Mouse (Mus musculus): ENCODE results near the gene Maats1. TPM values are rescaled to one million over a fixed set of nuclear protein-coding genes. Genes with fewer than 3 reads are reported as not detected.

Gene Maats1
- polyA plus RNA-seq, 1 experiment from 2014 or later, result 0.06 TPM

DNA sequence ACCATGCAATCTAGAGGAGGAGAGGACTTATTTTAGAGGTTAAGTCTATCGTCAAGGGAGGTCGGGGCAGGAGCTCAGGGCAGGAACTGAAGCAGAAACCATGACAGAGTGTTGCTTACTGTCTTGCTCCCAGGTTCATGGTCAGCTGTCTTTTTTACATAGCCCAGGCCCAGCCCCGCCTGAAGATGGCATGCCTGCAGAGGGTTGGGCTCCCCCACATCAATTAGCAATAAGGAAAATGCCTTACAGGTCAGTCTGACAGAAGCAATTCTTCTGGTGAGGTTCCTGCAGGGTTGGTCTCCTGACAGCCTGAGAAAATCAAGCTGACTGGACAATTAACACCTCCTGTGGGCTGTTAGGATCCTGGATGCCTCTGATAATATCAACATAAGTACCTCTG is 70.3 kb downstream of the Maats1 start:
- Histone ChIP-seq H3K9ac (replicated peaks) (no peak overlapping the region), H3K4me1 (replicated peaks) (no peaks in the 10 kb centered on the region), H3K27ac (no peak overlapping the region), H3K27me3 (no peaks in the 10 kb centered on the region), H3K9me3 (no peaks in the 10 kb centered on the region), H3K4me2 (no peak overlapping the region), H3K4me3 (replicated peaks) (no peak overlapping the region), H3K36me3 (no peaks in the 10 kb centered on the region)
- ATAC-seq (ENCODE audit: insufficient number of reproducible peaks, insufficient read depth, low FRiP score, low TSS enrichment, low read depth), result no peak
- 51% methylated on average over 3 of the region's 3 CpGs for WGBS

DNA sequence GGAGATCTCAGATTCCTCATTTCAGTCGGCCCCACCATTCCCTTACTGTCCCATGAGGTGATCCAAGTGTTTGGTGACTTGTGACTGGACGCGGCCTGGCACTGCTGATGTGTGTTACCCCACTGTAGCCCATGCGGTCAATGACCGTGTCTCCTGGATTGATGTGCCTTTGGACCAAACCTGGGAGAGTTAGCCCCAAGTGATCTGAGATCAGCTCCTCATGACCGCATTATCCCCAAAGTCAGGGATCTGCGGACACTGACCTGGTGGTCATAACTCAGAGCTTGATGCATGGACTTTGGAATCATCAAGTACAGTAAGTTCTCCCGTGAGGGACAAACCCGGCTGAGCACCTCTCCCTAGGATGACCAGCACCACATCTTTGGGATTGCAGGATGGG is 86.0 kb downstream of the Maats1 start:
- no peak for ATAC-seq (ENCODE audit: insufficient number of reproducible peaks, insufficient read depth, low FRiP score, low TSS enrichment, low read depth)
- Histone ChIP-seq H3K36me3 (no peaks in the 10 kb centered on the region), H3K4me2 (no peak overlapping the region), H3K27me3 (no peaks in the 10 kb centered on the region), H3K4me1 (replicated peaks) (no peaks in the 10 kb centered on the region), H3K9me3 (no peaks in the 10 kb centered on the region), H3K27ac (no peak overlapping the region), H3K4me3 (replicated peaks) (no peak overlapping the region), H3K9ac (replicated peaks) (no peak overlapping the region)
- WGBS, result 91% methylated on average over 9 of the region's 9 CpGs

GRCm38 (mm10) chr16:38255107-38255506 is 86.8 kb downstream of the Maats1 start:
- no peak overlapping the region for H3K9ac ChIP-seq (replicated peaks)
- H3K4me3 ChIP-seq (replicated peaks), result no peak overlapping the region
- ATAC-seq (ENCODE audit: insufficient number of reproducible peaks, insufficient read depth, low FRiP score, low TSS enrichment, low read depth), result no peak
- no peak overlapping the region for H3K27ac ChIP-seq
- WGBS, result 82% methylated on average over 4 of the region's 4 CpGs
- H3K27me3 ChIP-seq, result no peaks in the 10 kb centered on the region
- H3K9me3 ChIP-seq, result no peaks in the 10 kb centered on the region
- no peaks in the 10 kb centered on the region for H3K4me1 ChIP-seq (replicated peaks)
- no peak overlapping the region for H3K4me2 ChIP-seq
- no peaks in the 10 kb centered on the region for H3K36me3 ChIP-seq

- H3K9me3 ChIP-seq, result no peaks in the 10 kb centered on the region
- no peak; the same call in 1 of the 2 replicates for ATAC-seq (ENCODE audit: insufficient number of reproducible peaks, insufficient read depth, low FRiP score, low TSS enrichment, low read depth)
- H3K9ac ChIP-seq (replicated peaks), result no peak overlapping the region
- no peaks in the 10 kb centered on the region for H3K27me3 ChIP-seq
- peaks cover 3% of the 10 kb centered on the region for H3K4me1 ChIP-seq (replicated peaks)
- no peak overlapping the region for H3K4me3 ChIP-seq (replicated peaks)
- no peaks in the 10 kb centered on the region for H3K36me3 ChIP-seq
- WGBS, result 85% methylated on average over 14 of the region's 14 CpGs
- no peak overlapping the region for H3K27ac ChIP-seq
- H3K4me2 ChIP-seq, result no peak overlapping the region
These were observed 87.9 kb downstream of the Maats1 start for GRCm38 (mm10) chr16:38254001-38254400.

DNA sequence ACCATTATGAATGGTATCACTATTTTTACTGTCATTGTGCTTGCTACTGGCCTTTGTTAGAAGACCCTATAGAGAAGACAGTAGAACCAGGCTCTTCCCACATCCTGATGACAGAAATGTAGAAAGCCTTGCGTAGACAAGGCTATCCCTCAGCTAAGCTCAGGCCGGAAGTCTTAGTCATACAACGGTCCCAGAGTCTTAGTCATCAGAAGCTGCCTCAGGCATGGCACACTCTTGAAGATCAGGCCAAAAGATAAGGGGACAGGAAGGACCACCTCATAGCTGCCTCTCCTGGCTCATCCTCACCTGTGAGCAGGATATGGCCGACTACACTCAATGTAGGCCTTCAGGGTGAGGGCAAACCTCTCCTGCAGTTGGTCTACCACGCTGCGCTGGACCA is 91.5 kb downstream of the Maats1 start:
- H3K27me3 ChIP-seq, result no peaks in the 10 kb centered on the region
- 89% methylated on average over 6 of the region's 6 CpGs for WGBS
- no peaks in the 10 kb centered on the region for H3K36me3 ChIP-seq
- H3K27ac ChIP-seq, result no peak overlapping the region
- ATAC-seq (ENCODE audit: insufficient number of reproducible peaks, insufficient read depth, low FRiP score, low TSS enrichment, low read depth), result no peak
- no peaks in the 10 kb centered on the region for H3K9me3 ChIP-seq
- H3K9ac ChIP-seq (replicated peaks), result no peak overlapping the region
- no peak overlapping the region for H3K4me3 ChIP-seq (replicated peaks)
- peaks cover 21% of the 10 kb centered on the region for H3K4me1 ChIP-seq (replicated peaks)
- no peak overlapping the region for H3K4me2 ChIP-seq

DNA sequence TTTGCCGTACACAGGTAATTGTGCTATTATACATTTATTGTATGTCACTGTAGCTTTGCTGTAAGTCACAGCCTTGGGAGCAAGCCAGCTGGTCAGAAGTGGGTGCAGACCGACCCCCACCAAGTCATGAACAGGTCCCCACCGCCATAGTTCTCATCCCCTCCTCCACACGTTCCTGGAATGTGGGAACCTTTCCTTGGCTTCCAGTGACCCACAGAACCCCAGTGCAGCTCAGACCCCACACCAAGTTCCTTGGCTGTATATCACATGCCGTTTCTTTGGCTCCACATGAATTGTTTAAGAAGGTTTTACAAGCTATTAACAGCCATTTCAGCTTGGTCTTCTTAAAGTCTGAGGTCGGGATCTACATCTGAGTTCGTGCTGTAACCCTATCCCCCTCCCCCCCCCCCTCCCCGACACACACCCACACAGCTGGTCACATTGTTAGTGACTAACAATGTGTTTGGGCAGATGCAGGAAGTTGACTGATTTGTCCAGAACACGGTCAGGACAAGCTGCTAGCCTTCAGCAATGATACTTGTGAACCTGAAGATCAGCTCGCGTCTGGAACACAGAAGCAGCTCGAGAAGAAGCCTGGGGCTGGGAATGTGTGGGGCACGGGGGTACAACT is 93.5 kb downstream of the Maats1 start:
- H3K36me3 ChIP-seq, result no peaks in the 10 kb centered on the region
- ATAC-seq (ENCODE audit: insufficient number of reproducible peaks, insufficient read depth, low FRiP score, low TSS enrichment, low read depth), result peak; percentile 73
- no peaks in the 10 kb centered on the region for H3K27me3 ChIP-seq
- H3K9me3 ChIP-seq, result no peaks in the 10 kb centered on the region
- peak overlapping the region; percentile 41 for H3K4me2 ChIP-seq
- H3K4me3 ChIP-seq (replicated peaks), result no peak overlapping the region
- H3K4me1 ChIP-seq (replicated peaks), result peaks cover 21% of the 10 kb centered on the region
- H3K27ac ChIP-seq, result peak overlapping the region; percentile 41; the same call in 1 of the 2 replicates
- 15% methylated on average over 13 of the region's 13 CpGs for whole genome bisulfite sequencing
- 0 out of 2 replicates have a peak overlapping the region, but pooled peaks have one; percentile 4 for H3K9ac ChIP-seq (replicated peaks)

Other genes with a start within 250 kb of the Maats1 start
- gene Nr1i2, start 47.3 kb downstream of the Maats1 start, polyA plus RNA-seq (2016; fragmentation: Nextera tagmentation; extraction: Ambion mirVana), result not detected in 2 replicates
- gene Cox17, start 4.8 kb upstream of the Maats1 start, polyA plus RNA-seq (2016; fragmentation: Nextera tagmentation; extraction: Ambion mirVana), result 114 and 117 TPM in 2 replicates
- gene Gm21987, start 4.9 kb upstream of the Maats1 start, polyA plus RNA-seq (2016; fragmentation: Nextera tagmentation; extraction: Ambion mirVana), result not detected in 2 replicates
- gene Popdc2, start 20.1 kb upstream of the Maats1 start, polyA plus RNA-seq (2016; fragmentation: Nextera tagmentation; extraction: Ambion mirVana), result 0.70 and 1.9 TPM in 2 replicates
- 0.10 and 0.31 TPM in 2 replicates for gene Pla1a, start 91.0 kb upstream of the Maats1 start, polyA plus RNA-seq (2016; fragmentation: Nextera tagmentation; extraction: Ambion mirVana)
- 142 and 147 TPM in 2 replicates for gene Adprh, start 110.6 kb upstream of the Maats1 start, polyA plus RNA-seq (2016; fragmentation: Nextera tagmentation; extraction: Ambion mirVana)
- gene Cd80, start 113.4 kb upstream of the Maats1 start, polyA plus RNA-seq (2016; fragmentation: Nextera tagmentation; extraction: Ambion mirVana), result 0.38 and 0.41 TPM in 2 replicates
- gene Timmdc1, start 180.5 kb upstream of the Maats1 start, polyA plus RNA-seq (2016; fragmentation: Nextera tagmentation; extraction: Ambion mirVana), result 27.4 and 30.8 TPM in 2 replicates
- gene Poglut1, start 208.1 kb upstream of the Maats1 start, polyA plus RNA-seq (2016; fragmentation: Nextera tagmentation; extraction: Ambion mirVana), result 81.1 and 86.5 TPM in 2 replicates
- 105 and 126 TPM in 2 replicates for gene Tmem39a, start 216.6 kb upstream of the Maats1 start, polyA plus RNA-seq (2016; fragmentation: Nextera tagmentation; extraction: Ambion mirVana)

Data from limb, embryonic 12.5 days (tissue).